Mouse (Mus musculus) bone marrow, adult 2 months (tissue): ENCODE results near the gene Ptprg. TPM values are rescaled to one million over a fixed set of nuclear protein-coding genes. Genes with fewer than 3 reads are reported as not detected.

Source experiments
- H3K27ac ChIP-seq: fragments of 200-500 bp; 2 replicates; pipeline ENCODE4 v1.5.1; 2012; ENCODE audit warnings: low read depth, mild to moderate bottlenecking, control low read depth, inconsistent platforms, low read length; ENCODE audit not compliant: control insufficient read depth, poor library complexity, insufficient read depth
- H3K4me1 ChIP-seq: fragments of 200-500 bp; 2 replicates; pipeline ENCODE4 v1.6.1; 2011; ENCODE audit warnings: low read length; ENCODE audit not compliant: control insufficient read depth, insufficient read depth
- H3K4me3 ChIP-seq: fragments of 200-500 bp; replicated peaks from 2 replicates; pipeline ENCODE3; 2011; ENCODE audit warnings: mild to moderate bottlenecking, low read depth, low read length, control low read depth; ENCODE audit not compliant: control insufficient read depth
- CTCF ChIP-seq: fragments of 200-500 bp; IDR thresholded peaks from 2 replicates; pipeline ENCODE4 v1.5.1; 2011; ENCODE audit warnings: low read length, control low read depth; ENCODE audit not compliant: control insufficient read depth, insufficient read depth
- POLR2A ChIP-seq: fragments of 200-500 bp; IDR thresholded peaks from 2 replicates; pipeline ENCODE4 v1.6.1; 2011; ENCODE audit warnings: low read depth, mild to moderate bottlenecking, control low read depth, low read length, borderline replicate concordance; ENCODE audit not compliant: control insufficient read depth
- WGBS: fragments of 180-500 bp; shearing (Covaris S2); methylation state at CpG from one replicate; pipeline ENCODE4 v1.1.7; 2018; 5-methylcytosine and 5-hydroxymethylcytosine counted together
- polyA plus RNA-seq: library from polyadenylated mRNA; stranded (reverse); fragments of >200 nt; gene quantifications from 2 replicates; pipeline ENCODE4 v1.2.4, GENCODE M21; 2011; ENCODE audit warnings: low replicate concordance; ENCODE audit not compliant: missing spikeins, insufficient read depth, insufficient read length

Gene Ptprg
- polyA plus RNA-seq, 1 experiment, result 0.27 TPM

DNA sequence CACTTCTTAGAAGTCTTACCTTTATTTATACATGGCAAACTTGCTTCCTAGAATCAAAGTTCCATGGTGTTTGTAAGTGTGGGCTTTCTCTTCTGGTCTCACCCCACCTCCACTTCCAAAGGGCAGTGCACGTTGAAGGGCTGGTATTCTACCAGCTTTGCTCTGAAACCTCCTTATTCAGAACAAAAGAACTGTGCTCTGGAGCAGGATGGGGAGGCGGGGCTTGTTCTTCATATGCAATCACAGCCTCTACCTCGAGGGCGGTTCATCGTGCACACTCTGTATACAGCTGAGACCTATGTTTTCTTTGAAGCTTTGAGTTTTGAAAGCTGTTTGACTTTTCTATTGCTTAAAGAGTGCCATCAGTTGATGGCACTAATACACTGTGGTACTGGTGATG lies 412.5 kb downstream of the Ptprg start:
- TF ChIP-seq POLR2A, result no peak
- no peak for TF ChIP-seq CTCF
- Histone ChIP-seq H3K4me1 (no peaks in the 10 kb centered on the region), H3K27ac (no peak overlapping the region), H3K4me3 (no peak overlapping the region)
- 67% methylated on average over 5 of the region's 5 CpGs for WGBS

DNA sequence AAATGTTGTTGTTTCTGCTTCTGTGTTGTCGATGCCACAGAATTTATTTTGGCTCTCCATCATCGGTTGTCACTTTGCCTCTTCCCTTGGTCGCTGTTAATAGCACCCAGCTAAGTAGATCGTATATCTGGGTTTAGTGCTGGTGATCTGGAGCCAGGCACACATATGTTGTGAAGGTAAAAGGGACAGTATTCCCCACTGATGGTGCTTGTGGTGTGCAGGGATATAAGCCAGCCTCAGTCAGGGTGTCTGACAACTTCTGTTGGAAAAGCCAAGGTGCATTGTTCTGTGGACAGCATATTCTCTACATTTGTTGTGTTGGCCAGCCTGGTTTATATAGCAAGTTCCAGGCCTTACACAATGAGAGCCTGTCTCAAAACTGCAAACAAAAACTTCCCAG lies 428.4 kb downstream of the Ptprg start:
- 69% methylated on average over 4 of the region's 4 CpGs for WGBS
- no peak for TF ChIP-seq CTCF
- TF ChIP-seq POLR2A, result no peak
- H3K4me1 ChIP-seq, result no peaks in the 10 kb centered on the region
- H3K27ac ChIP-seq, result no peak overlapping the region
- H3K4me3 ChIP-seq, result no peak overlapping the region

DNA sequence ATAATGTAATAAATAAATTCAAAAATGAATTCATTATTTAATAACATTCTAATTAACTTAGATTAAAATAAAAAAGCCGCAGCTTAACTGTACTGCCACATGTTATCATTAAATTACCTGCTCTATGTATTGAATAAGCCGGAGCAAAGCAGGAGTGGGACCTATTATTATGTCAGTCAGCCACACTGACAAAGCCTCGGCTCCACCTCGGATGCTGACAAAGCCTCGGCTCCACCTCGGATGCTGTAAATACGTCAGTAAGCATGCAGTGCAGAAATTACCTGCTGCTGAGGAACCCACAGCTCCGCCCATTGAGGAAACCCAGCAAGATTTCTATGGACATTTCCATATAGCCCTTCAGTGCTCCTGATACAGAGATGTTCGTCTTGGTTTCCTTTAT lies 429.7 kb downstream of the Ptprg start:
- Histone ChIP-seq H3K4me1 (no peaks in the 10 kb centered on the region), H3K4me3 (no peak overlapping the region), H3K27ac (no peak overlapping the region)
- TF ChIP-seq CTCF (no peak), POLR2A (no peak)
- 82% methylated on average over 9 of the region's 9 CpGs for WGBS

DNA sequence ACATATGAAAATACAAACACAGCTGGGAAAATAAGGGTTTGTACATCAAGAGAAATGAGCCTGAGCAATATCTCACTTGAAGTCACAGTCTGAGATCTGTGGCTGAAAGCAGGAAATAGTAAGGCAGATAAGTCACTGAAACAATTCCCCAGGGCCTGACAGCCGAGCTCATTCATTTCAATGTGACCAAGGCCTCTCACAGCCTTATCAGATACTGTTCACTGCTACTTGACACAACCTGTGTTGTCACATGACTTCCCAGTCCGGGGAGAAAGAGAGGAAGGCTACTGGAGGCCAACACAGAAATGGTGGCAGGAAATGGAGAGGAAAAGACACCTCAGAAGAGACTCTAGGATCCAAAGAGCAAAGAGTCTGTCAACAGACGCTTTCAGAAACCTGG lies 430.8 kb downstream of the Ptprg start:
- no peak overlapping the region for H3K27ac ChIP-seq
- no peaks in the 10 kb centered on the region for H3K4me1 ChIP-seq
- no peak for TF ChIP-seq CTCF
- TF ChIP-seq POLR2A, result no peak
- H3K4me3 ChIP-seq, result no peak overlapping the region
- 29% methylated on average over 3 of the region's 3 CpGs for WGBS

DNA sequence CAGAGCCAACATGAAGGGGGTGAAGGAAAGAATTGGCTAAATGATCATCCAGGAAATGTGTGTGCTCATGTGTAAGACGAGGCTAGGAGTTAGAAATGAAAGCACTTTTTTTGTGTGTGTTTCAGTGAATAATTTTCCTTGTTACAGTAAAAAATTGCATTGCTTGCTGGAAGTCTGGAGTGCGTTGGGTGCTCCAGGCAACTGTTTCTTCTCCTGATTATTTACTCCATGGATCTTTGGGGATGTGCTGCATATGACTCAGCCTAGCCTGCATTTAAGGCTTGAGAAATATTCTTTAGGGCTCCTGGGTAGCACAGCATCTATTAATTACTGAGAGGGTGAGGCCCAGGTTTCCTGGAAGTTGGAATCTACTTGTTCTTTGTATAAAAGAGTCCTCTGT lies 435.6 kb downstream of the Ptprg start:
- TF ChIP-seq POLR2A (no peak), CTCF (no peak)

DNA sequence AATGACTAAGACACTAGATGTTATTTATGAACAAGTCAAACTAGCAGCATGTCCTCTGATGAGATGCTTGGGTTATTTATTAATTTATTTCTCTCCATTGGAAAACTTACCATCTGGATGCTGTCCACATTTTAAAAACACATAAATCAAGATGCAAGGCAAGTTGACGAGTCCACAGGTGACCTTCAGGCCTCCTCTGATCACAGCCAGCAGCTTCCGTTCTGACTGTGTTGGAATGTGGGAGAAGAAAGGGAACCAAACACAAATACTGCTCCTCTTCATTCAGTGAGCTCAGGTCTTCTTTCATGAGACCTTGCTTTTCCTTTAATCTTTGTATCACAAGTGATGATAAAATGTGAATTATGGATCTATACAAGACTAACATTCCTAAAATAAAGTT lies 437.8 kb downstream of the Ptprg start:
- 78% methylated on average over 2 of the region's 2 CpGs for WGBS
- Histone ChIP-seq H3K4me3 (no peak overlapping the region), H3K27ac (no peak overlapping the region), H3K4me1 (no peaks in the 10 kb centered on the region)
- TF ChIP-seq CTCF, result no peak
- TF ChIP-seq POLR2A, result no peak

More for the DNA sequence above, 435.6 kb downstream of the Ptprg start:
- Histone ChIP-seq H3K4me3 (no peak overlapping the region), H3K27ac (no peak overlapping the region), H3K4me1 (no peaks in the 10 kb centered on the region)
- WGBS, result 65% methylated on average over 2 of the region's 2 CpGs

DNA sequence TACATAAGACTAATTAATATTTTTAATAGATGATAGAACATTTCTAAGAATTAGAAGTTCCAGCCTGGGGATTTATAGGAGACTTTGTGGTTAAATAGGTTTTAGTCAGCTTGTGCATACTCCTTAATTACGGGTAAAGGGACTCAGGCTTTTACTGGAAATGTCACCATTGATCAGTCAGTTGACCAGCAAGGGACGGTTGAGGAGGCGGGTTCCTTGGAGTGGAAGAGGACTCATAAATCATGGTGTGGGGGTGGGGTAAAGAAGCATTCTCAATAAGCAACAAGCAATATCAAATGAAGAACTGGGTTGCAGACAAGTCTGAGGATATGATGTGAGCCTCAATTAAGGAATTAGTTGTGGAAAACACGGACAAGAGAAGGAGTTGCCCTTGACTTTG lies 438.8 kb downstream of the Ptprg start:
- Histone ChIP-seq H3K4me3 (no peak overlapping the region), H3K4me1 (no peaks in the 10 kb centered on the region), H3K27ac (no peak overlapping the region)
- WGBS, result 64% methylated on average over 4 of the region's 4 CpGs
- TF ChIP-seq CTCF, result no peak

DNA sequence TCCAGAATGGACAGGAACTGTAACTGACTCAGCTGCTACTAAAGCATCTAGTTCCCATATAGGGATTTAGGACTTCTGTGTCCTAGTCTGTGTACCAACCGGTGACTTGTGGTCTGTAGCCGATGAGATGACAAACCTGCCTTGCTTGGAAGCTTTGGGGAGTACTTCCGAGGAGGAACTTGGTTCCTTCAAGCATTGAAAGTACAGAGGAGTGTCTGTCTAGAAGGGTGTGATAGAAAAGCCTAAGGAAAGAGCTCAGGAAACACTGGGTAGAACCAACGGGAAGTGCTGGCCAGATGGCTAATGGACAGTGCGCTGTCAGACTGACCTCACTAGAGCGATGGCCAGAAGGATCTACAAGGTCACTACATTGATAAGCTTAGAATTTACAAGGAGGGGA lies 439.2 kb downstream of the Ptprg start:
- Histone ChIP-seq H3K27ac (no peak overlapping the region), H3K4me1 (no peaks in the 10 kb centered on the region), H3K4me3 (no peak overlapping the region)
- WGBS, result 75% methylated on average over 6 of the region's 6 CpGs
- TF ChIP-seq POLR2A, result no peak
- no peak for TF ChIP-seq CTCF

DNA sequence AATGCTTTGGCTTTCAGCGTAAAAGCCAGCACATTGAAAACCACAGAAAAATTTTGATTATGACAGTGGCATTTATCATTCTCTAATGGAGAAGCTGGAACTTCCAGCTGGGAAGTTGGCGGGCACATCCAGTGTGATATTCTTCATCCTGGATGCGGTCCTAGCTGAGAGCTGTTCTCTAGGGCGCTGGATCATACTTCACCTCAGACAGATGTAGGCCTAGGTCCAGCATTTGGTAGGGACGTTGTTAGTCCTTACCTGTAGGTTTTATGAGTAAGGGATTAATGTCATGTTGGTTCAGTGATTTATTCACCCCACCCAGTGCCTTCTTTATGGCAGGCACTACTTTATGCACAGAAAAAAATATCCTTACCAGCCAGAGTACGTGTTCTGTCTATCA lies 444.2 kb downstream of the Ptprg start:
- H3K27ac ChIP-seq, result no peak overlapping the region
- TF ChIP-seq POLR2A, result no peak
- TF ChIP-seq CTCF, result no peak
- 75% methylated on average over 6 of the region's 6 CpGs for WGBS
- no peak overlapping the region for H3K4me3 ChIP-seq
- no peaks in the 10 kb centered on the region for H3K4me1 ChIP-seq

DNA sequence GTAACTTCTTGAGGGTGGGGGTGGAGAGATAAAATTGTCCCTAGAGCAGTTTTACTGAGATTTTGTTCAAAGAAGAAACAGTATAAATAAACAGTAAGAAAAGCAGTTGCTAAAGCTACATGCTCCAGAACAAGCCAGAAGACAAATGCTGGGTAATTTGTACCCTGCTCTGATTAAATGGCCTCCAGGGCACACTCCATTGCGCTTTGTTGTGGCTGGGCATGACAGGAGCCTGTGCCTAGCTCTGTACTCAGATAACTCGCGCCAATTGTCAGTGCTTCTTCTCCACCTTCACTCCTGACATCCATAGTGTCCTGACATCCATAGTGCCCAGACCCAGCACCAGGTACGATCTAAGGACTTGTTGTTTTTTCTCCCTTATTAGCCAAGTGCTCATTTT lies 445.1 kb downstream of the Ptprg start:
- 82% methylated on average over 4 of the region's 4 CpGs for WGBS
- no peak overlapping the region for H3K27ac ChIP-seq
- TF ChIP-seq POLR2A, result no peak
- TF ChIP-seq CTCF, result no peak
- no peaks in the 10 kb centered on the region for H3K4me1 ChIP-seq
- H3K4me3 ChIP-seq, result no peak overlapping the region
